Mouse (Mus musculus): ENCODE data around the gene Fgfr2.
A peak's percentile ranks its signal among the peaks of the same experiment; 100 is the strongest.

Fgfr2 gene

DNA sequence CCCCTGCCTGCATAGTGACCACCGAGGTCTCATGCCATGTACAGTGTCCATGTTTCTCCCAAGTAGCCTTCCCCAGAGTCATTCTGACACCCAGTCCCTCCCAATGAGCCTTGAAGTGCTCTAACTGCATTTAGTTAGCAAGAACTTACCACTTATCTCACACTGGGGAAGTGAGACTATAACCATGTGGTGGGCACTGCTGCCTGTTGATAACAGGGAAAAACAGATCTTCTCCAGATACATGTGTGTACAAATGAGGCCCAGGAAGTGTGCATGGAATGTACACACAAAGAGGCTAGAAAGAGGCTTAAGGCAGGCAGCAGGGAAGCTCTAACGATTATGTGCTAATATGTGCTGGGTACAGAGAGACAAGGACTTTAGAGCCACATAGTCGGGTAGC lies 629.5 kb downstream of the Fgfr2 start:
- DNase-seq (ENCODE audit: low spot score) = no peak

DNA sequence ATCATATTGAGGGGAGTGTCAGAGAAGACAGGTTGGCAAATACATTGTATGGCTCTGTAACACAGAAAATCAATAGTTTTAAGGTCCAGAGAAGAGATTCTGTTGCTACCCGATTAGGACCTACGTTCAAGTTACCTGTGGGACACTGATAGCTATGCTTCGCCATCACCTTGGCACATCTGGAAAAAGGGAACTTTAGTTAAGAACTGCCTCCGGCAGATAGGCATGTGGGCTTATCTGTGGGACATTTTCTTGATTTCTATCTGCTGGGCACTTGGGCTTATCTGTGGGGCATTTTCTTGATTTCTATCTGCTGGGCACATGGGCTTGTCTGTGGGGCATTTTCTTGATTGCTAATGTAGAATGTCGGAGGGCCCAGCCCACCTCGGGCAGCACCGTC lies 631.2 kb downstream of the Fgfr2 start:
- DNase-seq (ENCODE audit: low spot score) = no peak

DNA sequence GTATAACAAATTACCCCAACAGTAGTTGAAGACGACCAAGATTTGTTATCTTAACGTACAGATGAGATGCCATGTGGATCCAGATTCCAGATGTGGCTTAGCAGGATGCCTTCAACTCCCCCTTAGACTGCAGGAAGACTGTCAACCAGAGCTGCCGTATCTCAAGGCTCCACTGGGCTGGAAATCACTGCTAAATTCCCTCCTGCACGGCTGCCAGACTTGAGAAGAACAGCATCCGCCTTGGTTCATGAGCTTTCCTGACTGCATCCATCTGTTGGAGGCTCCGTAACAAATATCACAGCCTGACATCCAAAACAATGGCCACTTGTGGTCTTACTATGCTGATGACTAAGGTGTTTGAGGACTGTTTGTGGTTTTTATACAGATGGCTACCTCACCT lies 635.8 kb downstream of the Fgfr2 start:
- no peak for DNase-seq (ENCODE audit: low spot score)

- DNase-seq (ENCODE audit: low spot score) = no peak
These were observed 636.6 kb downstream of the Fgfr2 start for GRCm38 (mm10) chr7:132486403-132487178.

GRCm38 (mm10) chr7:132484424-132484823 lies 638.7 kb downstream of the Fgfr2 start:
- DNase-seq (ENCODE audit: low spot score) = no peak

DNA sequence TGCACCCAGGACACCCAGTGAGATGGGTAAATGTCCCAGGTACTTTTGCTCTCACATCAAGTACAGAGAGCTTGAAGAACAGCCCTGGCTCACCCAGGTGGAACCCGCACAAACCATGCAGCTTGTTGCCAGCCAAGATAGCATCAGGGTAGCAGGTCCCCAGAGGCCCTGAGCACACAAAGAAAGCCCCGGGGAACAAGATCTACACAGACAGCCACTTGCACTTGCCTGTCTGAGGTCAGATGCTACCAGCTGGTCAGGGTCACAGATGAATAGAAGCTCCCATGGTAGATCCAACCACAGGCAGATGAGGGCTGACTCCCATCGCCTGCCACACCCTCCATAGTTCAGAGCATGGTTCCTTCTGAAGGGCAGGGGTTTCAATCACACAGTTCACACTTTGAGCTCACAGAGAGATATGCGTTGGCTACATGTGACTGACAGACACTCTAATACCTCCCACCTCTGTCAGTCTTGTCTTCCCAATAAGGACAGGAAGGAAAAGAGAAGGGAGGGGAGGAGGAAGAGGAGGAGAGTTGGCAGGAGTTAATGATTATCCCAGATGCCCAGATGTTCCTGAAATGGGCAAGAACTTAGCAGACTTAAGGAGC lies 642.3 kb downstream of the Fgfr2 start:
- DNase-seq (ENCODE audit: low spot score) = peak; percentile 8

- DNase-seq (ENCODE audit: low spot score) = no peak
These were observed 644.8 kb downstream of the Fgfr2 start for GRCm38 (mm10) chr7:132478295-132478809.

- DNase-seq (ENCODE audit: low spot score) = no peak
These were observed 645.4 kb downstream of the Fgfr2 start for GRCm38 (mm10) chr7:132477753-132478152.

DNA sequence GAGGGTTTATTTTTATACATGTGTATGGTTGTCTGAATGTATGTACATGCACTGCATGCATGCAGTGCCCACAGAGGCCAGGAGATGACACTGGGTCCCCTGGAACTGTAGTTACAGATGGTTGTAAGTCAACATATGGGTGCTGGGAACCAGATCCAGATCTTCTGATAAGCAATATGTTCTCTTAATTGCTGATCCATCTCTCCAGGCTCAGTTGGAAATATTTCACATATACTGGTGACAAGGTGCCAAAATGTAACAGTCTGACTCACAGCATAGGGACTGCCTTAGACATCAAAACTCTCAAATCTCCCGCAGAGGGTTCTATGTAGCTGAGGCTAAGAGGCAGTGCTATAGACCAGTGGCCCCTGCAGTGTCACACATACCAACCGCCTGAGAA lies 646.7 kb downstream of the Fgfr2 start:
- DNase-seq (ENCODE audit: low spot score) = no peak

DNA sequence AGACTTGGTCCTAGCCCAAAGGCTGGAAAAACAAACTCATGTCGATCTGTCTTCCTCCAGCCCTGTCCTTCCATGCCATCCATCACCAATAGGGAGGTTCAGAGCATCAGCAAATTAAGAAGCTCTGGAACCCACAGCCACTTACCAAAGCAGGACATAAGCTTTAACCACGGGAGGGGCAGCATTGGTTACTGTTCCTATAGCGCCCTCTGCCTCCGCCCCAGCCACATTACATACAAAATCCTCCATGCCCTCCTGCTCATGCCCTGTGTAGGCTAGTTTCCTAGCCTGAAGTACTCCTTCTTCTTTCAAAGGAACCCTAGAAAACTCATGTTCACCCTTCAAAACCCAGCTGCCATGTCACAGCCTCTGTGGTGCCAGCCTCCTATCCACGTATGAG lies 648.1 kb downstream of the Fgfr2 start:
- DNase-seq (ENCODE audit: low spot score) = peak; percentile 27

DNA sequence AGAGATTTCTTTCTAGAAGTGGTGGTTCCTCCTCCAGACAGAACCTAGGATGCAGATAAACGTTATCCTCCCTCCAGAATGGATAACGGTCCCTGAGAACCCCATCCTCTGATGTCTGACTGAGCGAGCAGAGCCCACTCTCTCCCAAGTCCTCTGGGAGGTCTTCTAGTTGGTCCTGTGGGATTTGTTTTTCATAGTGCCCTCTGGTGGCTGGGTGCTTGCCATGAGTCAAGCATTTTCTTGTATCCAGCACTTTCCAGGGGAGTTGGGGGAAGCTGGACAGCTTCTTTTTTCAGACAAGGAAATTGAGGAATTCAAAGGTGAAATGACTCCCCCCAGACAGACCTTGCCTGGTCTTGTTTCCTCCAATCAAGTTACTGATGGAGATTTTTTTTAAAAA lies 651.8 kb downstream of the Fgfr2 start:
- DNase-seq (ENCODE audit: low spot score) = no peak

DNA sequence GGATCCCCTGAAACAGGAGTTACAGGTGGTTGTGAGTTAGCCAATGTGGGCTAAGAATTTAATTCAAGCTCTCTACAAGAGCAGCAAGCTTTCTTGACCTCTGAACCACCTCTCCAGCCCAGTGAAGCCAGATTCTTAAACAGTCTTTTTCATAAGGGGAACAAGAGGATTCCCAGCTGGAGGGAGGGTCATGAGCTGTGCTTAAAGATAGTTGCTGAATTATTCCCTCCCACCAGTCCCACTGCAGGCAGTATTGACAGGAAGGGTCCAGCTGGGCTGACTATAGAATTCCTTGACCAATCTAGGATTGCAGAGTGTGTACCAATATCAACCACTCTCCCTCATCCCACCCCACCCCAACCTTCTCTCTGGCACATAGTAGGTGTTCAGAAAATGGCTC lies 654.8 kb downstream of the Fgfr2 start:
- DNase-seq (ENCODE audit: low spot score) = no peak

DNA sequence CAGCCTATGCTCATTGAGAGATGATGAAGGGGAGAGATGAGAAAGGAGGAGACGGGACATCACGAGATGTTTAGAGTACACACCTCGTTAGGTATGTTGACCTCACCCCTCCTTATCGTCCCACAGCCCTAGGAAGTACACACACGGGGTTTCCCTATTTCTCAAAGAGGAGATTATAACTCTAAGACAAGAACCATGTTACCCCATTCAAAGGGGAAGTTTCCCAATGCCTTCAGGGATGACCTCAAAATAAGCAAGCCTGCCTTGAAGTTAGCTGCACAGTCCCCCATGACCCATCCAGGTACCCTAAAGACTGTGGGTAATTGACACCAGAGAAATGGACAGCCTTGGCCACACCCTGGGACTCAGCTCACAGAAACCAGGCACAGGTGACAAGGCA lies 657.3 kb downstream of the Fgfr2 start:
- no peak for DNase-seq (ENCODE audit: low spot score)

GRCm38 (mm10) chr7:132464894-132465293 lies 658.3 kb downstream of the Fgfr2 start:
- DNase-seq (ENCODE audit: low spot score) = no peak

DNA sequence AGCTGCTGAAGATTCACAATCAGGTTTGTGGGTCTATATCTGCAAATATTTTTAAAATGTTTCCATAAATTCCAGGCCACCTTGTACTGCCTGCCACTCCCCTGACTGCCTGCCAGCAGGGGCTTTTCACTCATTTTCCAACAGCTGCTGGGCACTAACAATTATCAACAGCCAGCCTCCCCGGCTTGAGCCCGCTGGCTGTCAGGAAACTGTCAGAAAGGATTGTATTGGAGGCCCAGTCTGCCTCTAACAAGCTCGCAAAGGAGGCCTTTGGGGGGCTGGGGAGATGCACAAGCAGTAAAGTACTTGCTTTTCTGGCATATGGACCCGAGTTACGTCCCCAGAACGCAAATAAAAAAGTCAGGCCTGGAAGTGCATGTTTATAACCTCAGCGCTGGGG lies 664.7 kb downstream of the Fgfr2 start:
- DNase-seq (ENCODE audit: low spot score) = no peak

GRCm38 (mm10) chr7:132455071-132455720 lies 668.0 kb downstream of the Fgfr2 start:
- DNase-seq (ENCODE audit: low spot score) = no peak

GRCm38 (mm10) chr7:132449891-132450735 lies 673.0 kb downstream of the Fgfr2 start:
- no peak for DNase-seq (ENCODE audit: low spot score)

DNA sequence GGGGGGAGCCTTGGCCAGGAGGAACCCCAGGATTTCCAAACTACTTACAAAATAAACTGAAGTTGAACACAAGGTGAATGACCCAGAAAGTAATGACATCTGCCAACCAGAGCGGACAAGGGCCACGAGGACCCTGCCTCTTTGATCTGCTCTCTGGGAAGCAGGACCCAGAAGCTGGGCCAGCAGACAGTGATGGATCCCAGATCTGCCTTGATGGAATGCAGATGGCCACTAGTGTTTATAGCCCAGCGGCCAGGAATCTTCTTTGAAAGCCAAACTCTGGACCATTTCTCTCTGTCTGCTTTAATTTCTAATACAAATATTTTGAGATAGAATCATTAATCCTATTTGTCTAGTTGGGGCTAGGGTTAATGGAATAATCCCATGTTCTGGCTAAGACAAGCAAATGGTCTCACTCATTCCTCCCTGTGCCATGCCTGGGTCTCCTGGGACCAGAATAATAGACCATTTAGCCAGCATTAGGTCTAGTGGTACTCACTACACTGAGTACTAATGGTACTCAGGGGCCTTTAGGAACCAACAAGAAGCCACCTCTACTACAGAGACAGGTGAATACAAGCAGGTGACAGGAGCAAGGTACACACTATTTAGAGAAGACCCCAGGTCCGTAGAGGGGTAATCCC lies 674.5 kb downstream of the Fgfr2 start:
- no peak for DNase-seq (ENCODE audit: low spot score)

- no peak for DNase-seq (ENCODE audit: low spot score)
These were observed 675.6 kb downstream of the Fgfr2 start for GRCm38 (mm10) chr7:132447558-132447957.

DNA sequence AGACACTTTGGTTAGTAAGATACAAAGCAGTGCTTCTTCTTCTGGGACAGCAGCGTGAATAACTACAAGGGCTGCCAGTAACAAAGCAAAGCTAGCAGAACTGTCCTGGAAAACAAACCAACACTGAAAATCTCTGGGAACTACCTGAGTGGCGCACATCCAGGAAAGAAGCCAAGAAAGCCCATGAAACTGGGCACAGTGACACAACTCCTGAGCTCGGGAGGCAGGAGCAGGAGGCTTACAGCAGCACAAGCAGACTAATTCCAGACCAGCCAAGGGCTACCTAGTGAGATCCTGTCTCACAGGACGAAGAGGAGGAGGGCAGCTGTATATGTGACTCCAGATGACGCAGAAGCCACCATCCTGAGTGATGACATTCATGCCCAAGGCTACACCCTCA lies 676.3 kb downstream of the Fgfr2 start:
- DNase-seq (ENCODE audit: low spot score) = no peak

DNA sequence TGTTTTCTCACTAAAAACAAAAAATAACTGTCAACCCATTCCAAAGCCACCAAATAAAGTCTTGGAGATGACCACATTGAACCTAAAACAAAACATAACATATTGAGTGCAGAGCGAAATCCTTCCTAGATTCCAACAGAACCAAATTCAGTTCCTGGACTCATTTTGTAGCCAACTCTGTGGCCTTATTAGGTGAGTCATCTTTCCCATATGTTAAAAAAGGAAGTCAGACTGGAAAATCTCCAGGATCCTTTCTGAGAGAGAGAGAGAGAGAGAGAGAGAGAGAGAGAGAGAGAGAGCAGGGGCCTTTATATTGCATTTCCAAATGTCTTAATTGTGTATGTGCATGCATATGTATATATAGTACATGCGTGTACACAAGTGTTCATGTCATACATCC lies 678.9 kb downstream of the Fgfr2 start:
- no peak for DNase-seq (ENCODE audit: low spot score)

DNA sequence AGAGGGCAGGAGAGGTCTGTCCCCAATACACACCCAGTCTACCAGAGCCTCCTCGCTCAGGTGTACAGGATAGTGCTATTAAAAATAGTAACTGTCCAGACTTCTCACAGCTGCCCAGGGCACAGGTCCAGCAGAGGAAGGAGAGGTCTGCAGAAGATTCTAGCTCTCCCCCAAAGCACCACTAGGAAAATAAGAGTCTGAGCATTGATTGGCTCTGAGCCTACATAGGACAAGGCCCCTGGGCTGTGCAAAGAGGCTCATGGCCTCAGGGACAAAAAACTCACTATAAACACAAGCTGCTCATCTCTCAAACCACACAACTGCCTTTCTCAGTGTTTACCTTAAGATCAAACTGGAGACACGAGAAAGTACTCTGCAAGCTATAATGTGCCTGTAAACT lies 679.4 kb downstream of the Fgfr2 start:
- no peak for DNase-seq (ENCODE audit: low spot score)

All from spleen, adult 12 weeks (tissue).